Mouse (Mus musculus) forebrain, embryonic 10.5 days (tissue): ENCODE results near the gene 1700069L16Rik. TPM values are rescaled to one million over a fixed set of nuclear protein-coding genes. Genes with fewer than 3 reads are reported as not detected.

ENCODE experiments used
- DNase-seq: peaks from one replicate; pipeline ENCODE4 v3.0.0-alpha.2; 2017; ENCODE audit warnings: low spot score; ENCODE audit errors: extremely low spot score
- H3K27ac ChIP-seq: fragments of 300-500 bp; sonication (generic); 2 replicates; pipeline ENCODE4 v1.5.1; 2016; ENCODE audit warnings: mild to moderate bottlenecking
- H3K27me3 ChIP-seq: fragments of 300-500 bp; sonication (generic); 2 replicates; pipeline ENCODE4 v1.6.1; 2016; ENCODE audit warnings: mild to moderate bottlenecking; ENCODE audit not compliant: poor library complexity, severe bottlenecking
- H3K36me3 ChIP-seq: fragments of 300-500 bp; sonication (generic); replicated peaks from 2 replicates; pipeline ENCODE4 v1.6.1; 2016; ENCODE audit warnings: mild to moderate bottlenecking, moderate library complexity
- H3K4me1 ChIP-seq: fragments of 300-500 bp; sonication (generic); 2 replicates; pipeline ENCODE4 v1.6.1; 2016
- H3K4me3 ChIP-seq: fragments of 300-500 bp; sonication (generic); 2 replicates; pipeline ENCODE4 v1.5.1; 2016; ENCODE audit warnings: mild to moderate bottlenecking, moderate library complexity
- H3K9me3 ChIP-seq: fragments of 300-500 bp; sonication (generic); 2 replicates; pipeline ENCODE4 v1.6.1; 2016; ENCODE audit warnings: mild to moderate bottlenecking, moderate library complexity
- WGBS: fragments of 180-500 bp; shearing (Covaris S2); methylation state at CpG from one replicate; pipeline ENCODE4 v1.1.7; 2016; 5-methylcytosine and 5-hydroxymethylcytosine counted together
- polyA plus RNA-seq: library from polyadenylated mRNA; unstranded; fragments of >200 nt; fragmentation: Nextera tagmentation; extraction: Ambion mirVana; gene quantifications from 2 replicates; pipeline ENCODE4 v1.2.1, GENCODE M21; 2016

The 1700069L16Rik gene
- polyA plus RNA-seq, 1 experiment from 2014 or later, result not detected

- no peaks in the 10 kb centered on the region for H3K36me3 ChIP-seq
- no peaks in the 10 kb centered on the region; the same call in 1 of the 2 replicates for H3K9me3 ChIP-seq
- no peak for DNase-seq
- H3K4me1 ChIP-seq, result no peaks in the 10 kb centered on the region
- no peak overlapping the region for H3K4me3 ChIP-seq
- H3K27ac ChIP-seq, result no peak overlapping the region
- no peaks in the 10 kb centered on the region for H3K27me3 ChIP-seq
- WGBS, result 84% methylated on average over 7 of the region's 7 CpGs
Measured at GRCm38 (mm10) chr5:113674851-113675250, 49.7 kb downstream of the 1700069L16Rik start.

GRCm38 (mm10) chr5:113672456-113672855, 52.1 kb downstream of the 1700069L16Rik start:
- peaks cover 3% of the 10 kb centered on the region; the same call in 1 of the 2 replicates for H3K9me3 ChIP-seq
- H3K27me3 ChIP-seq, result no peaks in the 10 kb centered on the region
- H3K4me3 ChIP-seq, result no peak overlapping the region
- DNase-seq, result no peak
- H3K36me3 ChIP-seq, result no peaks in the 10 kb centered on the region
- no peaks in the 10 kb centered on the region for H3K4me1 ChIP-seq
- 89% methylated on average over 7 of the region's 7 CpGs for WGBS
- no peak overlapping the region for H3K27ac ChIP-seq

GRCm38 (mm10) chr5:113670597-113670996, 54.0 kb downstream of the 1700069L16Rik start:
- Histone ChIP-seq H3K27me3 (no peaks in the 10 kb centered on the region), H3K27ac (no peak overlapping the region), H3K9me3 (peaks cover 3% of the 10 kb centered on the region; the same call in 1 of the 2 replicates), H3K4me1 (no peaks in the 10 kb centered on the region), H3K36me3 (no peaks in the 10 kb centered on the region), H3K4me3 (no peak overlapping the region)
- 81% methylated on average over 6 of the region's 6 CpGs for whole genome bisulfite sequencing
- DNase-seq, result no peak

- Histone ChIP-seq H3K27ac (no peak overlapping the region), H3K4me3 (no peak overlapping the region), H3K9me3 (peaks cover 3% of the 10 kb centered on the region; the same call in 1 of the 2 replicates), H3K4me1 (no peaks in the 10 kb centered on the region), H3K27me3 (no peaks in the 10 kb centered on the region), H3K36me3 (no peaks in the 10 kb centered on the region)
- 81% methylated on average over 3 of the region's 3 CpGs for WGBS
- DNase-seq, result no peak
Measured at GRCm38 (mm10) chr5:113670110-113670509, 54.5 kb downstream of the 1700069L16Rik start.

- H3K27me3 ChIP-seq, result no peaks in the 10 kb centered on the region
- 81% methylated on average over 12 of the region's 12 CpGs for WGBS
- H3K4me1 ChIP-seq, result no peaks in the 10 kb centered on the region
- DNase-seq, result no peak
- H3K9me3 ChIP-seq, result peaks cover 3% of the 10 kb centered on the region; the same call in 1 of the 2 replicates
- H3K36me3 ChIP-seq, result no peaks in the 10 kb centered on the region
- no peak overlapping the region for H3K27ac ChIP-seq
- no peak overlapping the region for H3K4me3 ChIP-seq
Measured at GRCm38 (mm10) chr5:113664629-113665195, 59.9 kb downstream of the 1700069L16Rik start.

- 95% methylated on average over 6 of the region's 6 CpGs for WGBS
- Histone ChIP-seq H3K9me3 (peaks cover 3% of the 10 kb centered on the region; the same call in 1 of the 2 replicates), H3K36me3 (no peaks in the 10 kb centered on the region), H3K4me3 (no peak overlapping the region), H3K4me1 (no peaks in the 10 kb centered on the region), H3K27me3 (no peaks in the 10 kb centered on the region), H3K27ac (no peak overlapping the region)
- no peak for DNase-seq
Measured at GRCm38 (mm10) chr5:113664127-113664526, 60.4 kb downstream of the 1700069L16Rik start.

- no peaks in the 10 kb centered on the region for H3K9me3 ChIP-seq
Measured at GRCm38 (mm10) chr5:113660872-113661271, 63.7 kb downstream of the 1700069L16Rik start.

GRCm38 (mm10) chr5:113654821-113655220, 69.8 kb downstream of the 1700069L16Rik start:
- DNase-seq, result no peak
- Histone ChIP-seq H3K36me3 (no peaks in the 10 kb centered on the region), H3K27ac (no peak overlapping the region), H3K9me3 (no peaks in the 10 kb centered on the region), H3K27me3 (peaks cover 25% of the 10 kb centered on the region), H3K4me1 (peaks cover 19% of the 10 kb centered on the region), H3K4me3 (no peak overlapping the region)
- 88% methylated on average over 12 of the region's 12 CpGs for WGBS

More at GRCm38 (mm10) chr5:113660872-113661271, 63.7 kb downstream of the 1700069L16Rik start:
- H3K4me1 ChIP-seq, result no peaks in the 10 kb centered on the region
- DNase-seq, result no peak
- H3K36me3 ChIP-seq, result no peaks in the 10 kb centered on the region
- no peaks in the 10 kb centered on the region for H3K27me3 ChIP-seq
- no peak overlapping the region for H3K27ac ChIP-seq
- 84% methylated on average over 10 of the region's 10 CpGs for WGBS
- H3K4me3 ChIP-seq, result no peak overlapping the region

- Histone ChIP-seq H3K9me3 (no peaks in the 10 kb centered on the region), H3K27ac (no peak overlapping the region), H3K27me3 (peaks cover 31% of the 10 kb centered on the region), H3K36me3 (no peaks in the 10 kb centered on the region), H3K4me1 (peaks cover 21% of the 10 kb centered on the region), H3K4me3 (no peak overlapping the region)
- WGBS, result 82% methylated on average over 11 of the region's 11 CpGs
- no peak for DNase-seq
Measured at GRCm38 (mm10) chr5:113654206-113654605, 70.4 kb downstream of the 1700069L16Rik start.

GRCm38 (mm10) chr5:113652215-113652614, 72.4 kb downstream of the 1700069L16Rik start:
- Histone ChIP-seq H3K9me3 (no peaks in the 10 kb centered on the region), H3K36me3 (no peaks in the 10 kb centered on the region), H3K4me1 (peaks cover 21% of the 10 kb centered on the region), H3K4me3 (no peak overlapping the region), H3K27me3 (peaks cover 41% of the 10 kb centered on the region), H3K27ac (no peak overlapping the region)
- 53% methylated on average over 5 of the region's 5 CpGs for WGBS
- DNase-seq, result no peak

GRCm38 (mm10) chr5:113650035-113650865, 74.3 kb downstream of the 1700069L16Rik start, which contains the start of gene Cmklr1:
TSS of gene Cmklr1 (minus strand) at chr5:113650426.
- H3K9me3 ChIP-seq, result no peaks in the 10 kb centered on the region
- no peaks in the 10 kb centered on the region for H3K36me3 ChIP-seq
- peak within 1 kb of the TSS; percentile 48; the same call in 1 of the 2 replicates for H3K27ac ChIP-seq
- DNase-seq, result no peak
- H3K27me3 ChIP-seq, result peaks cover 41% of the 10 kb centered on the region
- WGBS, result 18% methylated on average over 30 of the region's 30 CpGs
- H3K4me1 ChIP-seq, result peaks cover 21% of the 10 kb centered on the region
- peak within 1 kb of the TSS; percentile 30 for H3K4me3 ChIP-seq

- peaks cover 50% of the 10 kb centered on the region for H3K27me3 ChIP-seq
- H3K36me3 ChIP-seq, result no peaks in the 10 kb centered on the region
- no peak for DNase-seq
- H3K9me3 ChIP-seq, result no peaks in the 10 kb centered on the region
- 86% methylated on average over 5 of the region's 5 CpGs for WGBS
- no peak overlapping the region for H3K27ac ChIP-seq
- no peak overlapping the region for H3K4me3 ChIP-seq
- peaks cover 21% of the 10 kb centered on the region for H3K4me1 ChIP-seq
Measured at GRCm38 (mm10) chr5:113648647-113649211, 75.8 kb downstream of the 1700069L16Rik start.

- WGBS, result 89% methylated on average over 8 of the region's 8 CpGs
- H3K27ac ChIP-seq, result no peak overlapping the region
- H3K4me1 ChIP-seq, result peaks cover 23% of the 10 kb centered on the region
- DNase-seq, result no peak
- H3K9me3 ChIP-seq, result no peaks in the 10 kb centered on the region
- peaks cover 48% of the 10 kb centered on the region for H3K27me3 ChIP-seq
- H3K4me3 ChIP-seq, result no peak overlapping the region
- H3K36me3 ChIP-seq, result no peaks in the 10 kb centered on the region
Measured at GRCm38 (mm10) chr5:113647141-113647540, 77.4 kb downstream of the 1700069L16Rik start.
